Mouse (Mus musculus): ENCODE measurements around the gene Igflr1. TPM values are rescaled to one million over a fixed set of nuclear protein-coding genes. Genes with fewer than 3 reads are reported as not detected.
A peak's percentile ranks its signal among the peaks of the same experiment; 100 is the strongest.

The Igflr1 gene
- 5.1 and 7.8 TPM in 2 replicates for total RNA-seq (2021)
- long read RNA-seq, experiment 1: 0 reads
- long read RNA-seq, experiment 2, partial matches to known transcripts: 0 of 2 reads
- long read RNA-seq, experiment 2, other reads (novel, unspliced or antisense): 2 of 2 reads

DNA sequence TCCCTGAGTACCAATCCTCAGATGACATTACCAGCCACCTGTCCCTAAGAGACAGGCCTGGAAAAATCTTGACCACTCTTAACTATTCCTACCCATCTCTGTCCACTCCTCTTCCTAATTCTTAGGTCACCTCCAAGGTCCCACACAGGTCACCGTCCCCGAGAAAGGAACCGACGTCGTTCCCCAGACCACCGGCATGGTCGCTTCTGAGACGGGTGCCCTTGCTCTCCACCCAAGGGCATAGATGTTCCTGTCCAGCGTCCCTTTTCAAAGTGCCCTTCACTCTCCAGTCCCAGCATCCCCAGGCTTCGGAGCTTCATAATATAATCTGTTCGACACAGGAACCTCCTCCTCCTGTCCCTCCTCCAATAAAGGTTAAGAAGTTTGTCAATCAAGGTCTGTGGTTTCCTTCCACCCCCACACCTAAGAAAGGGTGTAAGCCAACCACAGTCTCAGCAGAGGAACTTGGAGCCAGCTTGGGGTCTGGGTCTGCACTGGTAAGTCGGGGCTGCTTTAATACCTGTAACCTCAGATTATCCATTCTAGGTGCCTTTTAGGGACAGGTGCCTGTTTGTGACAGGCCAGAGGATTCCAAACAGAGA lies at the start of gene Igflr1:
Gene Igflr1, plus strand, starts transcription at position 458 of the 602 bp plus-strand sequence.
- DNase-seq: no peak

DNA sequence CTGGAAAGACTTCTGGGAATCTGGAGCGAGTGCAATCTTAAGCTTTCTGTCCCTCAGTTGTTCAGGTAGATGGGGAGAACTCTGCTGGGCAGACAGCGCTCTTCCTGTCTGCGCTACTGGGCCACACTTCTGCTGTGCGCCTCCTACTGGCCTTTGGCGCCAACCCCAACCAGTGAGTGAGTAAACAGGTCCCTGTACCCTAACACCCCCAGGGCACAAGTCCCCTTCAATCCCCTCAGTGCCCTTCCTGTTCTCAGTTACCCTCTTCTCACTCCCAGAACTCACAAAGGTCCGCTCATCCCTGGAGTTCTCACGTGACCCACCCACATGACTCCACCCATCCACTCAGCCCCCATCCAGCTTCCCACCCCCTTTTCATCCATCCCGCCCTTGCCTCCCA lies 46.9 kb upstream of the Igflr1 start:
- no peak for DNase-seq

- DNase-seq: no peak
These were observed 44.8 kb upstream of the Igflr1 start for GRCm38 (mm10) chr7:30520396-30520795.

GRCm38 (mm10) chr7:30520856-30521255 lies 44.4 kb upstream of the Igflr1 start:
- no peak for DNase-seq

DNA sequence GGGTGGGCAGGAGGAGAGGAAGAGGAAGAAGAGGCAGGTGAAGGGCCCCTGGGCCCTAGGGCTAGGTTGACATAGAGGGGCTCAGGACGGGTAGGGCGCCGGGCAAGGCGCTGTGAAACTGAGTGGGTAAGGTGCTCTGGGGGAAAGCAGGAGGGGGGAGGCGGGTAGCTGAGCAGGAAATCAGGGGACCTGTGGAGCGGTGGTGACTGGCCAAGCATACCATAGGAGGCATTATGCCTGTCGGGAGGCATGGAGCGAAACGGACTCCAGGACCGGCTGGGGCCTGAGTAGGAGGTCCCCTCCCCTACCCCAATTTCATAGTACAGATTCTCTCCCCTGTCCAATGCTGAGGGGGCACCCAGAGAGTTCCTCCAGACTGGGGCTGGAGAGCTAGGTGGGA lies 42.4 kb upstream of the Igflr1 start:
- no peak for DNase-seq

DNA sequence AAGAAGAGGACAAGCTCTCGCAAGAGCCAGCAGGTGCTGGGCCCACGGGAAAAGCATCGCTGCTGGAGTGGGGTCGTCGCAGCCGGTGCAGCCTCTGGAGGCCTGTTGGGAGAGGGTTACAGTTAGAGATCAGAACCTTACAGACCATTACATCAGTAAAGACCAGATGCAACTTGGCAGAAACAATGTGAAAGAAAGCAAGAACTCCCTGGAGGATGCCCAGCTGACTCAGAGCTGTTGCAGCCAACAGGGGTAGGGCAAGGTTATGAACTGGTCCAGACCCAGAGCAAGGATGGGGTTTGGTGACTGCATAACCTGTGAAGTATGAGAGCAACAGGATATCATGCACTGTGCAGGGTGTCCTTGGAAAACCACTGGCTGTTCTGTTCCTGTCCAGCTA lies 40.7 kb upstream of the Igflr1 start:
- DNase-seq: peak; percentile 20

DNA sequence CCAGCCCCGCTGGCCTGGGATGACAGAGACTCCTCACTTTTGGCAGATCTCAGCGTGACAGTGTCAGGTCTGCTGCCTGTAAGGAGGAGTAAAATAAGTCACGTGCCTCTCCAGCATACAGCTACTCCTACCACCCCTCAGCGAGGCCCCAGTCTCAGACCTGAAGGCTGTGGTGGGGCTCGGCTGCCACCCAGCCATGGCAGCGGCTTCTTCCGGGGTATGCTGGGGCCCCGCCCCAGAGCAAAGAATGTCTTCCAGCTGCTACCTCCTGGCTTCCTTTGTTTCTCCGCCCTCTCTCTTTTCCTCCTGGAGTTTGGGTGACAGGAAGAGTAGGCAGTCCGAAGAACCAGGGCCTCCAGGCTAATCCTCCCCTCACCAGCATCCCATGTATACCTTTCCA lies 39.3 kb upstream of the Igflr1 start:
- DNase-seq: no peak

DNA sequence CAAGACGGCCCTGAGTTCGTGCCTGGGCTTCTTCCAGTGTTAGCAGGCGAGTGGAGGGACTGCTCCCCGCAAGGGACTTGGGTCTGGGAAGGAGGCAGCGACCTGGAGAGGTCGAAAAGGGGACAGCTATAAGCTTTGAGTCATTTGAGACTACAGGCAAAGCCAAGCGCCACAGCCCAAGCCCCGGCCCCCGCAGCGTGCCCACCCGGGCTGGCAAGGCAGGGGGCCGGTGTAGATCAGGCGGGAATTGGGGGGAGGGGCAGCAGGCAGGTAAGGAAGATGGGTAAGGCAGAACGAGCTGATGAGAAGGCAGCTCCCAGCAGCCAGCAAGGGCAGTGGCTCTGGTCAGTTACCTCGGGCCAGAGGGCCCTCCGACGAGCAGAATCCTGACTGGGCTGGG lies 38.8 kb upstream of the Igflr1 start:
- no peak for DNase-seq

DNA sequence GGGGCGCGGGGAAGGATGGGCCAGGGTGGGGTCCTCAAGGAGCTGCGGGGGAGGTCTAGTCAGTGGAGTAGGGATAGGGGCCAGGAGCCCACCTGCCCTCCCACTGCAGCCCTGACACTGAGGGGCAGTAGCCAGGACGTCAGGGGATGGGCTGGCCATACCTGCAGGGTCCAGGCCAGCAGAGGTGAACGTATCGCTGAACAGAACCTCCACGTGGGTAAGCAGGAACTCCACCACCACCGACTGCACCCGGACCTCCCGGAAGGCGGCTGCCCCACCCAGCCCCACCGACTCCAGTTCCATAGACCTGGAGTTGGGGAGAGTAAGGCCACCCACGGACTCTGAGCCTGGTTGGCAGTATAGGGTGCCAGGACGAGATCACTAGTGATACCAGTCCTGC lies 38.2 kb upstream of the Igflr1 start:
- DNase-seq: no peak

DNA sequence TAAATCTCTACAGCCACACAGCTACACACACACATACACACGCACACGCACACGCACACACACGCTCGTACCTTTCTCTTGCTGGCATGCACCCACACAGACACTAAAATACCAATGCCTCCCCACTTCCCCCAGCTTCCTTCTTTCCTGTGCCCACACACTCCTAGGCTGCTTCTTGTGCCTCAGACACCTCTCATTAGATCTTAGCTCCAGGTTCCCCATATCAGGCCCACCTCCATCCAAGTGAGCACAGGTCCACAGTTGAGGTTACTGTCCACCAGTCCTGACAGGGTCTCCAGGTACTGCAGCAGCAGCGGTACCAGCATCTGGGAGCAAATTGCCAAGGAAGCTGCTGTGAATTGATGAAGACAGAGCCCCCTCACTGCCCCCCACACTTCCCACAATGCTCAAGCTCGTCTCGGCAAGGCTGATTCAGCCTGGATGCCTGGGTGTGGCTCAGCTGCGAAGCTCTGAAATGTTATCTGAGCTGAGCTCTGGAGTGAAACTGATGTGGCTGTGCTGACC lies 33.9 kb upstream of the Igflr1 start:
- DNase-seq: no peak

DNA sequence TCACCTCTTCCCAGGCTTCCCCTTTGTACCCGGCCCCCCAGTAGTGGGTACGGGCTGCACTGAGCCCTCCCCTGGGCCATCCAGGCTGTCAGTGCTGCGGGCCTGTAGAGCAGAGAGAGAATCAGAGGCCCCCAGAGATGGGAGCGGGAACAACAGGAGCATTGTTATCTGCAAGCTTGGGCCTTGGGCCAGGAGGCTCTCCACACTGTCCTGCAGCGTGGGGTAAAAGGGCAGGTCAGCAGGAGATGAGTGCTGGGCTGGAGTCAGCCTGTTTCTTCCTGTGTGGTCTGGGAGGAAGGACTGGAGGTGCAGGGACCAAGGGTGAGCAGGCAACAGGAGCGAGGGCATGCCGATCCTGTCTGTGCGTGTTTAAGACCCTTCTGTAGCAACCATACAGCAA lies 32.3 kb upstream of the Igflr1 start:
- peak; percentile 57 for DNase-seq

DNA sequence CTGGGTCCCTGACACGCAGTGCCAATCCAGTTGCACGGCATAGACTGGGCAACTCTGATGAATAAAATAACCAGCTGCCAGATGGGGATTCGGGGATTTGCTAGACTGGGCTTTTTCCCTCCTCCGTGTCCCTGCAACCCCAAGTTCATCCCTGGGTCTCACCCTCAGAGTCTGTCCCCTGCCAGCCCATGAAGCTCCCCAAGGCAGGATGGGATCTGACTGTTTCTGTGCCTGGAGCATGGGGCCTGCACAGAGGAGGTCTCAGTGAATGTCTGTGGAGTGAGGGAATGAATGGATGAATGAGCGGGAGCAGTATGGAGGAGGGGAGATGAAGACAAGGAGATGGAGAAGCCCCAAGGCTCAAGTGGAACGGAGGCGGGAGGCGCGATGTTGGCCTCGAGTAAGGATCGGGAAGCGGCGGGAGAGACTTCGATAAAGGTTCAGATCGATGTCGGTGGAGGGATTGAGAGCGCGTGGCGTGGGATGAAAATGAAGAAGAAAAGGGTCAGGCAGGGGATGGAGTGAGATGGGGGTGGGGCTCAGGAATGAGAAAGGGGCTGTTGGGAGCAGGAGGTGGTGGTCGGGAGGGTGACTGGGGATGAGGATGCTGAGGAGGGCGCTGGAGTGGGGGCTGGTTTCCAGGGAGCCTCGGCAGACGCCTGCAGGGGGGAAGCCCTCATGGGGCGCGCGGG lies 31.1 kb upstream of the Igflr1 start:
- DNase-seq: peak; percentile 16

DNA sequence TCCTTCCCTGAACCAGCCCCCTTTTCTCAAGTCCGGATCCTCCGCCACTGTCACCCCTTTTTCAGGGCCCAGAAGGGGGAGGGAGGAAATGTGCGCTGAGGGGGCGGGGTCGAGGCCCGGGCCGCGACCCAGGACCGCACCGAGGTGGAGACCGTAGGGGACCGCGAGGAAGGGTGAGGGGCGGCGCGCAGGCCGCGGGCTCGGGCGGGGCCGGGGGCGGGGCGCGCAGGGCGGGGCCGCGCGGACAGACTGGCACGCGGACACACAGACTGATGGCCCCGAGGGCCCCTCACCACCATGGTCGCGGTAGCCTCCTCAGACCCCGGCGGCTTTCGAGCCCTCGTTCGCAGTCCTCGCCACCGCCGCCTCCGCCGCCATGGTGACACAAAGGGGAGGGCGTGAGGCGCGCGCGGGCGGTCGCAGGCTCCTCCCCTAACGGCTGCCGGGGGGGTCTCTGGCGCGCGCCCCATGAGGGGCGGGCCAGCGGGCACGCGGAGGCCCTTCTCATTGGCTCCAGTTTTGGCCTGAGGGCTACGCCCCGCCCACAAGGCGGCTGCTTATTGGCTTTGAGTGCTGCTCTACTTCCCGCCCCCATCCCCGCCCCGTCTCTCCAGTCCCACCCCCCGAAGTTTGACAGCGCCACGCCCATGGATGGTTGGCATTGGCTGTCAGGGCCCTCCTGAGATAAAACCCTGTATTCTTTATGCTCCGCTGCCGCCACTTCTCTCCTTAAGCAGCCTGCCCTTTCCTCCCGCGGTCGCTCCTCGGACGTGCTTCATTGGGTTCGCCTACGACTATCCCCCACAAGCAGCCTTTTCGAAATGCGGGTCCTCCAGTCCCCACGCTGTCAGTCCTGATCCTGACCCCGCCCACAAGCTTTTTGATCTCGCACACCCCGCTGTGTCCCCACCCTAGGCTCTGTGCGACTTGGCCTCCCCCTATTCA lies 30.3 kb upstream of the Igflr1 start, which contains the start of gene Arhgap33:
Gene Arhgap33, minus strand, starts transcription at position 428 of the 945 bp plus-strand sequence.
- peak; percentile 97 for DNase-seq

DNA sequence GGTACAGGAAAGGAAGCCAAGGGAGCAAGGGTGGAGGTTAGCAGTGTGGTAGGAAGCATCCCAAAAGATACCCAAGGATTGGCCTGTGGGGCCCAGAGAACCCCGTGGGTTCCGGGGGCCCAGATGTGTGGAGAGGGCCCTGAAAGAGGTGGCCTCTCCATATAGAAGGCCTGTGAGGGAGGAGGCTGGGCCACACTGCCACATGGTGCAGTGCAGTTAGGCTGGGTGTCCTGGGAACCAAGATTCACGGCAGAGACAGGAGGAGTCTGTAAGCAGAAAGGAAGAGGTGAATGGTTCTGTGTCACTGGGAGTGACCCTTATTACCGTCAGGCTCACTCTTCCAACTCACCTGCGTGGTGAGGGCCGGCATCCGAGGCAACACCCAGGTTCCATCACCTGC lies 24.7 kb upstream of the Igflr1 start:
- DNase-seq: no peak

DNA sequence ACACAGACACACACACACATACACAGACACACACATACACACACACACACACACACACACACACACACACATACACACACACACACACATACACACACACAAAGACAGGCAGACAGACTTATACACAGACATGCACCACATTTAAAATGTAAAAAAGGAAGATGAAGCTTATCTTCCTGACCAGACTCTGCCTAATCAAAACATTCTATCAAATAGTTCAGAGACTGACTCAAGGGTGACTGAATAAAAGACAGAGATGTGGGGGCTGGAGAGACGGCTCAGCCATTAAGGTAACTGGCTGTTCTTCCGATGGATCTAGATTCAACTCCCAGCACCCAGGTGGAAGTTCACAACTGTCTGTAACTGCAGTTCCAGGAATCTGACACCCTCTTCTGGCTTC lies 20.9 kb upstream of the Igflr1 start:
- no peak for DNase-seq

DNA sequence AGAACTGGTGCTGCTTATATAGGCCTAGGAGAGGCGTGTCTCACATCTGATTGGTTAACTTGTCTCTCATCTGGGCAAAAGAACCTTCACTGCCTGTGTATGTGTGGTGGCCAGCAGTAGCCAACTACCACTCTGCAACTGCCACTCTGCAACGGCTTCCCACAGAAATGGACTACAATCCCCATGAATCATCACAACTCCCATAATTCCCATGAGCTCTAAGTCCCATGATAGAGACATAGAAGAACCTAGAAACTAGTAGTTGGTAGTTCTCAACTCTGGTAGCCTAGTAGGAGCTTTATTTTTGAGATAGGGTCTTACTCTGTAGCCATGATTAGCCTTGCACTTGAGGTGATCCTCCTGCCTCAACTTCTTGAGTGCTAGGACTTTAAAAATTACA lies 15.3 kb upstream of the Igflr1 start:
- no peak for DNase-seq

GRCm38 (mm10) chr7:30550603-30551002 lies 14.6 kb upstream of the Igflr1 start:
- no peak for DNase-seq

GRCm38 (mm10) chr7:30551445-30552101 lies 13.7 kb upstream of the Igflr1 start:
- peak; percentile 61 for DNase-seq

GRCm38 (mm10) chr7:30552102-30553020 lies 12.9 kb upstream of the Igflr1 start, which contains the start of the genes Hspb6 and Proser3:
Gene Hspb6, plus strand, starts transcription at chr7:30552178.
Gene Proser3, minus strand, starts transcription at chr7:30552299.
- peak; percentile 98 for DNase-seq

GRCm38 (mm10) chr7:30553021-30553589 lies 12.1 kb upstream of the Igflr1 start:
- peak; percentile 84 for DNase-seq

Data from adrenal gland, postnatal 14 days (tissue).